Mouse (Mus musculus) myocyte (in vitro differentiated cells): ENCODE data around the gene Dek. TPM values are rescaled to one million over a fixed set of nuclear protein-coding genes. Genes with fewer than 3 reads are reported as not detected.

Experiments
- H3K27me3 ChIP-seq: one replicate; pipeline ENCODE4 v1.6.1; 2011; ENCODE audit not compliant: control insufficient read depth, insufficient read depth, insufficient read length
- H3K36me3 ChIP-seq: one replicate; pipeline ENCODE4 v1.6.1; 2011; ENCODE audit not compliant: control insufficient read depth, insufficient read depth
- H3K4me2 ChIP-seq: one replicate; pipeline ENCODE4 v1.6.1; 2011; ENCODE audit warnings: low read depth, control low read depth
- H3K4me3 ChIP-seq: one replicate; pipeline ENCODE4 v1.5.1; 2011; ENCODE audit warnings: mild to moderate bottlenecking, control low read depth, moderate library complexity
- H3K79me2 ChIP-seq: one replicate; pipeline ENCODE4 v1.6.1; 2011; ENCODE audit not compliant: control insufficient read depth, insufficient read depth
- H3ac ChIP-seq: one replicate; pipeline ENCODE4 v1.6.1; 2011; ENCODE audit not compliant: control insufficient read depth, insufficient read length
- CEBPB ChIP-seq: IDR thresholded peaks from 2 replicates; pipeline ENCODE4 v1.6.1; 2011; ENCODE audit warnings: mild to moderate bottlenecking, moderate library complexity; ENCODE audit not compliant: poor library complexity, insufficient read depth, severe bottlenecking
- E2F4 ChIP-seq: IDR thresholded peaks from one replicate; pipeline ENCODE4 v1.6.1; 2011; ENCODE audit warnings: mild to moderate bottlenecking, control low read depth, moderate library complexity; ENCODE audit not compliant: insufficient read depth
- MAX ChIP-seq: IDR thresholded peaks from one replicate; pipeline ENCODE4 v1.6.1; 2011; ENCODE audit warnings: low read depth, mild to moderate bottlenecking, control low read depth
- MYOD1 ChIP-seq, 3 experiments: IDR thresholded peaks; one replicate each; pipeline ENCODE4 v1.6.1; 2011; ENCODE audit warnings: control low read depth in 2 of 3, low read depth in 2 of 3, mild to moderate bottlenecking in 2 of 3, moderate library complexity in 1 of 3; ENCODE audit not compliant: insufficient read length in 2 of 3, control insufficient read depth in 1 of 3
- MYOG ChIP-seq, 3 experiments: IDR thresholded peaks; one replicate each; pipeline ENCODE4 v1.6.1; 2011; ENCODE audit warnings: control low read depth in 2 of 3, low read depth in 2 of 3, mild to moderate bottlenecking in 2 of 3; ENCODE audit not compliant: insufficient read length in 2 of 3, control insufficient read depth in 1 of 3, insufficient read depth in 1 of 3
- POLR2A ChIP-seq: IDR thresholded peaks from one replicate; pipeline ENCODE4 v1.6.1; 2011; ENCODE audit warnings: low read depth, mild to moderate bottlenecking, control low read depth, moderate library complexity; ENCODE audit not compliant: insufficient read length
- POLR2AphosphoS2 ChIP-seq: IDR thresholded peaks from one replicate; pipeline ENCODE4 v1.6.1; 2011; ENCODE audit warnings: low read depth, control low read depth; ENCODE audit not compliant: insufficient read length
- REST ChIP-seq: IDR thresholded peaks from one replicate; pipeline ENCODE4 v1.6.1; 2011; ENCODE audit warnings: mild to moderate bottlenecking, control low read depth, moderate library complexity; ENCODE audit not compliant: insufficient read depth, insufficient read length
- SRF ChIP-seq: IDR thresholded peaks from one replicate; pipeline ENCODE4 v1.6.1; 2011; ENCODE audit warnings: low read depth; ENCODE audit not compliant: control insufficient read depth, insufficient read length
- TCF12 ChIP-seq: IDR thresholded peaks from one replicate; pipeline ENCODE4 v1.6.1; 2011; ENCODE audit warnings: mild to moderate bottlenecking, control low read depth; ENCODE audit not compliant: poor library complexity, insufficient read depth, severe bottlenecking
- TCF3 ChIP-seq: IDR thresholded peaks from one replicate; pipeline ENCODE4 v1.6.1; 2011; ENCODE audit warnings: low read depth, control low read depth; ENCODE audit not compliant: insufficient read length
- USF1 ChIP-seq: IDR thresholded peaks from one replicate; pipeline ENCODE4 v1.6.1; 2011; ENCODE audit warnings: low read depth, mild to moderate bottlenecking, control low read depth, moderate library complexity
- polyA plus RNA-seq: library from polyadenylated mRNA; unstranded; fragments of >200 nt; fragmentation: generic; extraction: Trizol; gene quantifications from one replicate; pipeline ENCODE4 v1.2.1, GENCODE M21; 2012; ENCODE audit warnings: missing spikeins

Gene Dek
- polyA plus RNA-seq, 1 experiment: 11.2 TPM

DNA sequence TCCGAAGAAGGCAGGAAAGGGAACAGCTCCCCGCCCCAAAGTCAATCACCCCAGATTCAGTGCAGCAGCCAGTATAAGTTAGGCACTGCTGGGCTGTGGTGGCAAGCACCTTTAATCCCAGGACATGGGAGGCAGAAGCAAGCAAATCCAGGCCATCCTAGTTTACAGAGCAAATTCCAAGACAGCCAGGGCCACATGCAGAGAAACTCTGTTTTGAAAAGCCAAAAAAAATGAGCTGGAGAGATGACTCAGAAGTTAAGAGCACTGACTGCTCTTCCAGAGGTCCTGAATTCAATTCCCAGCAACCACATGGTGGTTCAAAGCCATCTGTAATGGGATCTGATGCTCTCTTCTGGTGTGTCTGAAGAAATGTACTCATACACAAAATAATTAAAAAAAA is 12.2 kb downstream of the Dek start:
- no peak overlapping the region for H3K4me3 ChIP-seq
- peaks cover 37% of the 10 kb centered on the region for H3K36me3 ChIP-seq
- no peak overlapping the region for H3K4me2 ChIP-seq
- no peaks in the 10 kb centered on the region for H3K27me3 ChIP-seq
- no peak for TF ChIP-seq POLR2AphosphoS2
- TF ChIP-seq MYOD1 (IDR thresholded peaks at IDR 0.05; ENCODE audit: control insufficient read depth in 1 of 3, insufficient read length in 2 of 3, low read depth in 2 of 3): no peak
- no peak for TF ChIP-seq TCF12
- no peak for TF ChIP-seq TCF3
- no peak for TF ChIP-seq CEBPB
- TF ChIP-seq USF1: no peak
- no peak for TF ChIP-seq SRF
- TF ChIP-seq POLR2A: no peak
- no peak for TF ChIP-seq REST
- TF ChIP-seq E2F4: no peak
- TF ChIP-seq MYOG (IDR thresholded peaks at IDR 0.05; ENCODE audit: control insufficient read depth in 1 of 3, insufficient read depth in 1 of 3, insufficient read length in 2 of 3, low read depth in 2 of 3): no peak
- TF ChIP-seq MAX: no peak
- peaks cover 30% of the 10 kb centered on the region for H3K79me2 ChIP-seq
- no peak overlapping the region for H3ac ChIP-seq

DNA sequence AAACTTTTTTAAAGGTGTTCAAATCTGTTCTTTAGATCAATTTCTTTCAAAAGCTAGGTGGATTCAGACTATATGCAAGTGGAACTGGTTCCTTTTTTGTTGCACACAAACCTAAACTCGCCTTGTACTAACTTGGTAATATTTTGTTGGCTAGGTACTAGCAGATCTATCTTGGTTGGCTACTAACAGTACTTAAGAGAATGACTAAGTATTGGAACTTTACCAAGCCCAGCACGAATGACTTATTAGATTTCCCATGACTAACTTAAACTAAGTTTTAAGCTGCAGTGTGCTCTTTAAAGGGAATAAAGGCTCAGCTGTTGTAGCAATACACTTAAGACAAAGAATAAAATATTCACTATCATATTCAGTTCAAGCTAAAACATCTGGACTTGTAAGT is 16.7 kb downstream of the Dek start:
- Histone ChIP-seq H3K4me3 (no peak overlapping the region), H3K79me2 (peaks cover 9% of the 10 kb centered on the region), H3K27me3 (no peaks in the 10 kb centered on the region), H3ac (no peak overlapping the region), H3K36me3 (peaks cover 57% of the 10 kb centered on the region), H3K4me2 (no peak overlapping the region)
- TF ChIP-seq MAX (no peak), POLR2AphosphoS2 (no peak), TCF12 (no peak), POLR2A (no peak), REST (no peak), USF1 (no peak), CEBPB (no peak), MYOD1 (IDR thresholded peaks at IDR 0.05; ENCODE audit: control insufficient read depth in 1 of 3, insufficient read length in 2 of 3, low read depth in 2 of 3) (no peak), E2F4 (no peak), SRF (no peak)

DNA sequence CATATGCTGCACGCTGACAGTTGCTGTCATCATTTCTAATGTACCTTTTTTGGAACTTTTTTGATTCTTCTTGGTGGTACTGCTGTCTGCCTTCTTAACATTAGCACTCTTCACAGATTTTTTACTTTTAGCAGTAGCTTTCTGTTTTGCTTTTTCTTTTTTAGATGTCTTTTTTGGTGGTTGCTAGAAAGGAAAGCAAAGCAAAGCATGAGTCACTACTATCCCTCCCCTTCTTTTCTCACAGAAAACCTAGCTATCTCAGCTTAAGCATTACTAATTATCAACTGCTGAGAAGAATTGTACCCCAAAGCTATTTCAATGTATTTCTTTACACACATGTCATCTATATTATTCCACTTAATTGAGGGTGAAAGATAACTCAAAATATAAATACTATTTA is 17.6 kb downstream of the Dek start:
- H3K4me2 ChIP-seq: no peak overlapping the region
- peaks cover 9% of the 10 kb centered on the region for H3K79me2 ChIP-seq
- H3K36me3 ChIP-seq: peaks cover 57% of the 10 kb centered on the region
- H3K27me3 ChIP-seq: no peaks in the 10 kb centered on the region
- no peak overlapping the region for H3ac ChIP-seq
- H3K4me3 ChIP-seq: no peak overlapping the region
- TF ChIP-seq USF1 (no peak), MYOD1 (IDR thresholded peaks at IDR 0.05; ENCODE audit: control insufficient read depth in 1 of 3, insufficient read length in 2 of 3, low read depth in 2 of 3) (no peak), CEBPB (no peak)

DNA sequence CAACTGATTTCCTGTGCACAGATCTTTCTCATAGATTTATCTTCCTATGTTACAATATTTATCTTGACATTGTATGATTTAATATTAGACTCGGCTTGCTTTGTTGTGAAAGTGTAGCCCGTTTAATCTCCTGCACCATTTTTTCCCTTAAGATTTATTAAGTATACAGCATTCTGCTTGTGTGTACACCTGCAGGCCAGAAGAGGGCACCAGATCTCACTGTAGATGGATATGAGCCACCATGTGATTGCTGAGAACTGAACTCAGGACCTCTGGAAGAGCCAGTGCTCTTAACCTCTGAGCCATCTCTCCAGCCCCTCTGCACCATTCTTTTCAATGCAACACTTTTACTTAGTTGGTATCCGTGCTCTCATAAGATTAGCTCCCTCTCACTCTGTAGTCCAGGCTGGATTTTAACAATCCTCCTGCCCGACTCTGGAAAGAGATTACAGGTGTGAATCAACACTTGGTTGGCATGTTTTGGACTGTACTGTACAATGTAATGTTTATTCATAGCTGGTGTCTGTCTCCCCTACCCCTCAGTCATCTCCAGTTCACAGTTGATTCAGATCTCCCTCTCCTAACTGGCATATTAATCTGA is 25.0 kb downstream of the Dek start:
- Histone ChIP-seq H3K36me3 (peaks cover 29% of the 10 kb centered on the region), H3ac (no peak overlapping the region), H3K4me3 (no peak overlapping the region), H3K27me3 (no peaks in the 10 kb centered on the region), H3K79me2 (no peaks in the 10 kb centered on the region), H3K4me2 (no peak overlapping the region)
- TF ChIP-seq CEBPB (no peak), MAX (no peak), REST (no peak), USF1 (no peak), TCF12 (no peak), TCF3 (no peak)

DNA sequence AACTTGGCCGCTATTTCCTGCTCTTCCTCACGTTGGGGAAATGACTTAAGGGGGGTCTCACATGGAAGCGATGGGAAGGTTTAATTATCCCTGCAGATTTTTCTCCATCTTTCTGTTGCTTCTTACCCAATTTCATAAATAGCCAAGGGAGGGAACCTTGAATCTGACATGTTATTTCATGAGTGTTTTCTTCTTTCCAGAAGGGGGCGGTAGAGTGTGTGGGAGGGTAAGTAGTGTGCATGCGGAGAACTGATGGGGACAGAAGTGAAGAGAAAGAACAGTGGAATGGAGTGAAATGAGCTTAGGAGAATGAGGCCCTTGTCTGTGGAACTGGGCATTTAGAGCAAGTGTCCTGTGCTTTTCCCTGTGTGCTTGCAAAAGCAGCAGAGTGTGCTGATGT is 27.2 kb downstream of the Dek start:
- no peaks in the 10 kb centered on the region for H3K79me2 ChIP-seq
- H3K27me3 ChIP-seq: no peaks in the 10 kb centered on the region
- peaks cover 25% of the 10 kb centered on the region for H3K36me3 ChIP-seq
- no peak overlapping the region for H3K4me2 ChIP-seq
- H3ac ChIP-seq: no peak overlapping the region
- TF ChIP-seq SRF (no peak), MAX (no peak), POLR2A (no peak), TCF3 (no peak), POLR2AphosphoS2 (no peak), MYOD1 (IDR thresholded peaks at IDR 0.05; ENCODE audit: control insufficient read depth in 1 of 3, insufficient read length in 2 of 3, low read depth in 2 of 3) (no peak), USF1 (no peak), REST (no peak), E2F4 (no peak), CEBPB (no peak), TCF12 (no peak), MYOG (IDR thresholded peaks at IDR 0.05; ENCODE audit: control insufficient read depth in 1 of 3, insufficient read depth in 1 of 3, insufficient read length in 2 of 3, low read depth in 2 of 3) (no peak)
- no peak overlapping the region for H3K4me3 ChIP-seq
